Mouse (Mus musculus): ENCODE results near the gene Plin3. TPM values are rescaled to one million over a fixed set of nuclear protein-coding genes. Genes with fewer than 3 reads are reported as not detected.

Gene Plin3
- polyA plus RNA-seq, 1 experiment from 2014 or later, result 17.5 TPM

MicroRNA genes within 50 kb of the gene (microRNA counts, 519-probe panel; counts per million panel counts)
- microRNA mmu-miR-7b, result 2,630 counts per million, percentile 46 among the panel's probes with 10 or more counts

Small RNA genes lying within 50 kb of the gene (microRNA-seq; reads per million reads assigned to microRNA genes)
- 1,333 reads per million, percentile 79 among the genes with 10 or more reads in this experiment for gene Mir7b

Other genes starting within 250 kb of the Plin3 start
- 76.1 and 77.1 TPM in 2 replicates for gene Ubxn6, start 217.8 kb downstream of the Plin3 start, polyA plus RNA-seq (2015; fragmentation: Nextera tagmentation; extraction: Ambion mirVana)
- 141 and 145 TPM in 2 replicates for gene Hdgfl2, start 213.2 kb downstream of the Plin3 start, polyA plus RNA-seq (2015; fragmentation: Nextera tagmentation; extraction: Ambion mirVana)
- gene Plin4, start 183.1 kb downstream of the Plin3 start, polyA plus RNA-seq (2015; fragmentation: Nextera tagmentation; extraction: Ambion mirVana), result 0.08 and 0.21 TPM in 2 replicates
- 1.7 and 2.5 TPM in 2 replicates for gene Plin5, start 175.3 kb downstream of the Plin3 start, polyA plus RNA-seq (2015; fragmentation: Nextera tagmentation; extraction: Ambion mirVana)
- gene Lrg1, start 170.9 kb downstream of the Plin3 start, polyA plus RNA-seq (2015; fragmentation: Nextera tagmentation; extraction: Ambion mirVana), result 0.33 and 0.62 TPM in 2 replicates
- 17.4 and 19.2 TPM in 2 replicates for gene Sema6b, start 152.5 kb downstream of the Plin3 start, polyA plus RNA-seq (2015; fragmentation: Nextera tagmentation; extraction: Ambion mirVana)
- 9.5 and 10.7 TPM in 2 replicates for gene Tnfaip8l1, start 130.4 kb downstream of the Plin3 start, polyA plus RNA-seq (2015; fragmentation: Nextera tagmentation; extraction: Ambion mirVana)
- 76.2 and 78.6 TPM in 2 replicates for gene Mydgf, start 109.0 kb downstream of the Plin3 start, polyA plus RNA-seq (2015; fragmentation: Nextera tagmentation; extraction: Ambion mirVana)
- 25.6 and 28.8 TPM in 2 replicates for gene Dpp9, start 74.0 kb downstream of the Plin3 start, polyA plus RNA-seq (2015; fragmentation: Nextera tagmentation; extraction: Ambion mirVana)
- gene Fem1a, start 36.1 kb downstream of the Plin3 start, polyA plus RNA-seq (2015; fragmentation: Nextera tagmentation; extraction: Ambion mirVana), result 18.2 and 18.8 TPM in 2 replicates
- 1.3 and 1.8 TPM in 2 replicates for gene Ticam1, start 16.1 kb downstream of the Plin3 start, polyA plus RNA-seq (2015; fragmentation: Nextera tagmentation; extraction: Ambion mirVana)
- gene Arrdc5, start 7.4 kb upstream of the Plin3 start, polyA plus RNA-seq (2015; fragmentation: Nextera tagmentation; extraction: Ambion mirVana), result not detected in 2 replicates
- gene Uhrf1, start 10.4 kb upstream of the Plin3 start, polyA plus RNA-seq (2015; fragmentation: Nextera tagmentation; extraction: Ambion mirVana), result 29.7 and 31.9 TPM in 2 replicates
- gene Kdm4b, start 33.2 kb upstream of the Plin3 start, polyA plus RNA-seq (2015; fragmentation: Nextera tagmentation; extraction: Ambion mirVana), result 71.5 and 73.7 TPM in 2 replicates
- 277 and 302 TPM in 2 replicates for gene Ptprs, start 183.6 kb upstream of the Plin3 start, polyA plus RNA-seq (2015; fragmentation: Nextera tagmentation; extraction: Ambion mirVana)
- gene Znrf4, start 219.6 kb upstream of the Plin3 start, polyA plus RNA-seq (2015; fragmentation: Nextera tagmentation; extraction: Ambion mirVana), result 0.17 TPM in 1 of 2 replicates, not detected in the other